Mouse (Mus musculus): ENCODE data around the gene Ube4a. TPM values are rescaled to one million over a fixed set of nuclear protein-coding genes. Genes with fewer than 3 reads are reported as not detected.

Ube4a gene
- polyA plus RNA-seq, 1 experiment from 2014 or later: 25.0 TPM

Other genes starting within 250 kb of the Ube4a start
- 45.4 and 49.5 TPM in 2 replicates for gene Phldb1, start 230.4 kb downstream of the Ube4a start, polyA plus RNA-seq (2016; fragmentation: Nextera tagmentation; extraction: Ambion mirVana)
- 154 and 170 TPM in 2 replicates for gene Arcn1, start 197.8 kb downstream of the Ube4a start, polyA plus RNA-seq (2016; fragmentation: Nextera tagmentation; extraction: Ambion mirVana)
- 124 and 152 TPM in 2 replicates for gene Ift46, start 197.7 kb downstream of the Ube4a start, polyA plus RNA-seq (2016; fragmentation: Nextera tagmentation; extraction: Ambion mirVana)
- gene Tmem25, start 166.3 kb downstream of the Ube4a start, polyA plus RNA-seq (2016; fragmentation: Nextera tagmentation; extraction: Ambion mirVana): 2.6 and 3.2 TPM in 2 replicates
- gene Ttc36, start 162.5 kb downstream of the Ube4a start, polyA plus RNA-seq (2016; fragmentation: Nextera tagmentation; extraction: Ambion mirVana): 0.75 TPM in 1 of 2 replicates, not detected in the other
- gene Kmt2a, start 84.3 kb downstream of the Ube4a start, polyA plus RNA-seq (2016; fragmentation: Nextera tagmentation; extraction: Ambion mirVana): 11.8 and 18.2 TPM in 2 replicates
- 599 and 650 TPM in 2 replicates for gene Atp5l, start 44.9 kb downstream of the Ube4a start, polyA plus RNA-seq (2016; fragmentation: Nextera tagmentation; extraction: Ambion mirVana)
- gene Cd3g, start 14.8 kb upstream of the Ube4a start, polyA plus RNA-seq (2016; fragmentation: Nextera tagmentation; extraction: Ambion mirVana): 0.31 TPM in 1 of 2 replicates, not detected in the other
- gene Cd3d, start 16.2 kb upstream of the Ube4a start, polyA plus RNA-seq (2016; fragmentation: Nextera tagmentation; extraction: Ambion mirVana): not detected in 2 replicates
- gene Cd3e, start 44.0 kb upstream of the Ube4a start, polyA plus RNA-seq (2016; fragmentation: Nextera tagmentation; extraction: Ambion mirVana): not detected in 2 replicates
- 2.8 and 4.3 TPM in 2 replicates for gene Mpzl2, start 74.2 kb upstream of the Ube4a start, polyA plus RNA-seq (2016; fragmentation: Nextera tagmentation; extraction: Ambion mirVana)
- gene Mpzl3, start 89.6 kb upstream of the Ube4a start, polyA plus RNA-seq (2016; fragmentation: Nextera tagmentation; extraction: Ambion mirVana): 2.0 and 2.6 TPM in 2 replicates
- 0.38 and 0.60 TPM in 2 replicates for gene Jaml, start 113.6 kb upstream of the Ube4a start, polyA plus RNA-seq (2016; fragmentation: Nextera tagmentation; extraction: Ambion mirVana)
- gene Scn2b, start 152.2 kb upstream of the Ube4a start, polyA plus RNA-seq (2016; fragmentation: Nextera tagmentation; extraction: Ambion mirVana): 3.5 and 4.3 TPM in 2 replicates
- gene Scn4b, start 172.8 kb upstream of the Ube4a start, polyA plus RNA-seq (2016; fragmentation: Nextera tagmentation; extraction: Ambion mirVana): 0.58 and 0.62 TPM in 2 replicates
- gene BC049352, start 216.4 kb upstream of the Ube4a start, polyA plus RNA-seq (2016; fragmentation: Nextera tagmentation; extraction: Ambion mirVana): not detected in 2 replicates
- 0.22 TPM in 1 of 2 replicates, not detected in the other for gene Tmprss4, start 238.5 kb upstream of the Ube4a start, polyA plus RNA-seq (2016; fragmentation: Nextera tagmentation; extraction: Ambion mirVana)

Data from hindbrain, embryonic 10.5 days (tissue).